Mouse (Mus musculus) ovary, postnatal 10 days (tissue): ENCODE results near the gene Pate1.

Experiments used
- DNase-seq: peaks from one replicate; pipeline ENCODE4 v3.0.0; 2022; ENCODE audit warnings: low spot score

The Pate1 gene

GRCm38 (mm10) chr9:35687013-35687412 lies at the start of gene Pate1:
TSS of gene Pate1 (minus strand) at chr9:35687390.
- no peak for DNase-seq

- DNase-seq, result no peak
Measured at GRCm38 (mm10) chr9:35707265-35707664, 20.1 kb upstream of the Pate1 start.

- no peak for DNase-seq
Measured at GRCm38 (mm10) chr9:35691924-35692323, 4.7 kb upstream of the Pate1 start.

- no peak for DNase-seq
Measured at GRCm38 (mm10) chr9:35673557-35673956, 13.6 kb downstream of the Pate1 start.

- DNase-seq, result no peak
Measured at GRCm38 (mm10) chr9:35648102-35648501, 39.1 kb downstream of the Pate1 start, which contains the start of gene Pate3. TSS of gene Pate3 (minus strand) at chr9:35648202.
